Mouse (Mus musculus) heart, embryonic 11.5 days (tissue): Measurements from ENCODE around the gene Gm44965. TPM values are rescaled to one million over a fixed set of nuclear protein-coding genes. Genes with fewer than 3 reads are reported as not detected.

Experiments
- polyA plus RNA-seq: library from polyadenylated mRNA; unstranded; fragments of >200 nt; fragmentation: Nextera tagmentation; extraction: Ambion mirVana; gene quantifications from 2 replicates; pipeline ENCODE4 v1.2.1, GENCODE M21; 2014

Gm44965 gene
- polyA plus RNA-seq, 1 experiment from 2014 or later = not detected

Other genes with a start within 250 kb of the Gm44965 start
- 14.7 and 15.4 TPM in 2 replicates for gene Krba1, start 198.4 kb upstream of the Gm44965 start, polyA plus RNA-seq
- gene Zfp467, start 148.1 kb upstream of the Gm44965 start, polyA plus RNA-seq = 17.3 and 17.8 TPM in 2 replicates
- gene Sspo, start 145.7 kb upstream of the Gm44965 start, polyA plus RNA-seq = 0.41 and 0.54 TPM in 2 replicates
- 19.8 and 24.1 TPM in 2 replicates for gene Atp6v0e2, start 56.3 kb upstream of the Gm44965 start, polyA plus RNA-seq
- 6.6 and 9.6 TPM in 2 replicates for gene Lrrc61, start 39.1 kb upstream of the Gm44965 start, polyA plus RNA-seq
- gene Rarres2, start 21.2 kb upstream of the Gm44965 start, polyA plus RNA-seq = 16.4 and 18.3 TPM in 2 replicates
- gene Gm45021, start 4.3 kb upstream of the Gm44965 start, polyA plus RNA-seq = 0.77 and 1.3 TPM in 2 replicates
- gene Repin1, start 58 bp upstream of the Gm44965 start, polyA plus RNA-seq = 22.0 and 26.5 TPM in 2 replicates
- 5.8 and 6.0 TPM in 2 replicates for gene Zfp775, start 8.1 kb downstream of the Gm44965 start, polyA plus RNA-seq
- 0.66 and 0.83 TPM in 2 replicates for gene AI854703, start 32.8 kb downstream of the Gm44965 start, polyA plus RNA-seq
- gene Gimap8, start 53.3 kb downstream of the Gm44965 start, polyA plus RNA-seq = 0.26 and 0.68 TPM in 2 replicates
- gene Gimap9, start 82.2 kb downstream of the Gm44965 start, polyA plus RNA-seq = 8.8 and 10.6 TPM in 2 replicates
- 8.6 and 10.0 TPM in 2 replicates for gene Gimap4, start 90.6 kb downstream of the Gm44965 start, polyA plus RNA-seq
- gene Gimap6, start 114.3 kb downstream of the Gm44965 start, polyA plus RNA-seq = 30.5 and 30.6 TPM in 2 replicates
- gene Gm28053, start 124.7 kb downstream of the Gm44965 start, polyA plus RNA-seq = 2.6 and 4.8 TPM in 2 replicates
- not detected in 2 replicates for gene Gimap7, start 124.7 kb downstream of the Gm44965 start, polyA plus RNA-seq
- 17.6 and 22.5 TPM in 2 replicates for gene Gimap1, start 145.1 kb downstream of the Gm44965 start, polyA plus RNA-seq
- gene Gimap5, start 152.3 kb downstream of the Gm44965 start, polyA plus RNA-seq = 5.3 and 5.9 TPM in 2 replicates
- not detected in 2 replicates for gene Gimap3, start 176.9 kb downstream of the Gm44965 start, polyA plus RNA-seq
- gene Tmem176a, start 247.0 kb downstream of the Gm44965 start, polyA plus RNA-seq = 104 and 108 TPM in 2 replicates
- 219 and 237 TPM in 2 replicates for gene Tmem176b, start 247.6 kb downstream of the Gm44965 start, polyA plus RNA-seq